In the genomic region with DNA sequence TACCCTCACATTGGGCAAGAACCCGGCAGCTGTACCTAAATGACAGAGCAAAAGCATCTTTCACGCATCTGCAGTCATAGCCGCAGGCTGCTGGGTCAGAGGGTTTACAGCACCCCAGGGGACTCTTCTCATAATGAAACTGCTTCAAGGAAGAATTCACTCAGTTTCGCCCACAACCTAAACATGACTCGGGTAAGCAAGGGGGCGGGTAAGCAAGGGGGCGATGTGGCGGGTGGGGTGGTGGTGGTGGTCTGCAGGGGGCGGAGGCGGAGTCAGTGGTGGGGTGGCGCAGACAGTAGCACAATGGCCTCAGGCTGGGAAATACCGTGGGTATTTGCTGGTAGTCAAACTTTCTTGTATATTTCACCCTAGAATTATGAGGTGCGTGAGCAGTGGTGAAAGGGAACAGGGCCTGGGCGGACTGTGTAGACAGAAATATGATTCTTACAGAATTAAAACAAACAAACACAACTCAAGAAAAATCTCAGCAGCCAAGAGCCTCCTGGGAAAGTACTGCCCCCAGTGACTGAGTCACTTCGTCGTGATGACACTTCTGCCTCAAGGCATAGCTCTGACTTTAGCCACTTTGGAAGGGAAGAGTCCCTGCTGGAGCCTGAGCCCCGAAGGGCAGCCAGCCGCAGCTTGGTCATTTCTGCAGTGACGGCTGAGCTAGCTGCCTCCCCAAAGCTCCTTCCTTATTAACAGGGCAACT, we compare ENCODE assay signal across 7 mouse cellular contexts. TPM values are rescaled to one million over a fixed set of nuclear protein-coding genes. Genes with fewer than 3 reads are reported as not detected.
DNase-seq lines count a peak whose midpoint lies in the region; ATAC-seq and TF ChIP-seq lines count a peak whose summit lies in the region.

No protein-coding gene starts in this region.

- no peak overlapping the region for H3K4me3 ChIP-seq in ES-Bruce4 (ENCODE audit: low read depth, low read length)
- peak overlapping the region; percentile 4; the same call in 1 of the 2 replicates for H3K4me3 ChIP-seq in hindbrain, embryonic 14.5 days (replicated peaks; ENCODE audit: low read length)
- peak overlapping the region; percentile 22 for H3K4me3 ChIP-seq in midbrain, embryonic 12.5 days

- peaks cover 22% of the 10 kb centered on the region for H3K4me1 ChIP-seq in ES-Bruce4 (ENCODE audit: control insufficient read depth, insufficient read depth, low read length)
- H3K4me1 ChIP-seq in hindbrain, embryonic 14.5 days (replicated peaks; ENCODE audit: control insufficient read depth, insufficient read depth, low read length), result peaks cover 16% of the 10 kb centered on the region
- peaks cover 9% of the 10 kb centered on the region for H3K4me1 ChIP-seq in midbrain, embryonic 12.5 days

- 0 out of 2 replicates have a peak, but pooled peaks have one; percentile 10 for TF ChIP-seq EP300 in ES-Bruce4 (IDR thresholded peaks at IDR 0.05; ENCODE audit: insufficient read depth, low read depth, low read length)

- peak; percentile 55; the same call in 1 of the 2 replicates for ATAC-seq in hindbrain, embryonic 14.5 days (ENCODE audit: low FRiP score)
- ATAC-seq in midbrain, embryonic 12.5 days (ENCODE audit: low FRiP score, low read depth), result peak; percentile 70

- H3K27me3 ChIP-seq in ES-Bruce4 (ENCODE audit: control insufficient read depth, insufficient read depth, low read length, poor library complexity, severe bottlenecking), result no peaks in the 10 kb centered on the region
- no peaks in the 10 kb centered on the region for H3K27me3 ChIP-seq in hindbrain, embryonic 14.5 days (ENCODE audit: control insufficient read depth, insufficient read depth, low read length)
- no peaks in the 10 kb centered on the region for H3K27me3 ChIP-seq in midbrain, embryonic 12.5 days

- H3K4me2 ChIP-seq in hindbrain, embryonic 14.5 days (replicated peaks), result peak overlapping the region; percentile 43
- peak overlapping the region; percentile 37 for H3K4me2 ChIP-seq in midbrain, embryonic 12.5 days (replicated peaks)

- DNase-seq in embryo, embryonic 11.5 days (ENCODE audit: low read depth, low spot score), result peak; percentile 17
- peak; percentile 51 for DNase-seq in hindbrain, embryonic 14.5 days (ENCODE audit: low spot score)
- DNase-seq in right cerebral cortex, postnatal 14 days, result no peak
- DNase-seq in thymus, postnatal 4 days, result no peak
- DNase-seq in thymus, postnatal 0 days (ENCODE audit: low spot score), result no peak

- no peaks in the 10 kb centered on the region for H3K9me3 ChIP-seq in ES-Bruce4 (replicated peaks; ENCODE audit: control insufficient read depth, insufficient read depth, low read length, poor library complexity, severe bottlenecking)
- H3K9me3 ChIP-seq in hindbrain, embryonic 14.5 days (ENCODE audit: control insufficient read depth, low read length), result no peaks in the 10 kb centered on the region
- H3K9me3 ChIP-seq in midbrain, embryonic 12.5 days, result no peaks in the 10 kb centered on the region

- no peaks in the 10 kb centered on the region for H3K36me3 ChIP-seq in ES-Bruce4 (ENCODE audit: control insufficient read depth, insufficient read depth, low read length, poor library complexity, severe bottlenecking)
- H3K36me3 ChIP-seq in hindbrain, embryonic 14.5 days (replicated peaks; ENCODE audit: control insufficient read depth, insufficient read depth), result no peaks in the 10 kb centered on the region
- H3K36me3 ChIP-seq in midbrain, embryonic 12.5 days, result no peaks in the 10 kb centered on the region

- no peak overlapping the region for H3K9ac ChIP-seq in ES-Bruce4 (ENCODE audit: low read depth, poor library complexity, severe bottlenecking)
- no peak overlapping the region for H3K9ac ChIP-seq in hindbrain, embryonic 14.5 days
- peak overlapping the region; percentile 2; the same call in 1 of the 2 replicates for H3K9ac ChIP-seq in midbrain, embryonic 12.5 days (replicated peaks)

- H3K27ac ChIP-seq in ES-Bruce4 (ENCODE audit: insufficient read depth, low read length), result no peak overlapping the region
- H3K27ac ChIP-seq in hindbrain, embryonic 14.5 days, result no peak overlapping the region; the same call in 1 of the 2 replicates
- H3K27ac ChIP-seq in midbrain, embryonic 12.5 days (replicated peaks), result no peak overlapping the region

- TF ChIP-seq CTCF in ES-Bruce4 (IDR thresholded peaks at IDR 0.05; ENCODE audit: low read depth, low read length), result no peak

- WGBS in hindbrain, embryonic 14.5 days, result 15% methylated on average over 19 of the region's 19 CpGs
- WGBS in midbrain, embryonic 12.5 days, result 16% methylated on average over 19 of the region's 19 CpGs

- no peak for TF ChIP-seq POLR2A in ES-Bruce4 (IDR thresholded peaks at IDR 0.05; ENCODE audit: insufficient read depth, low read length)

RNA-seq across cellular contexts. Expression of a gene that starts 55.8 kb away (rescaled TPM):
- polyA plus RNA-seq in ES-Bruce4 (2011; ENCODE audit: insufficient read depth, insufficient read length, low read depth, missing spikeins), result 8.4 and 10.5 TPM in 2 replicates
- polyA plus RNA-seq in hindbrain, embryonic 14.5 days (2014; fragmentation: Nextera tagmentation; extraction: Ambion mirVana), result 35.0 and 36.1 TPM in 2 replicates
- 43.3 and 47.2 TPM in 2 replicates for polyA plus RNA-seq in midbrain, embryonic 12.5 days (2016; fragmentation: Nextera tagmentation; extraction: Ambion mirVana)
- polyA plus RNA-seq in thymus, postnatal 0 days (2015; fragmentation: Nextera tagmentation; extraction: Ambion mirVana), result 9.5 and 10.1 TPM in 2 replicates

Comparison
In these comparisons a context has a peak if more than half of its experiments do, and no peak if none do; other contexts are left out.
1. DNase-seq: peak in embryo, embryonic 11.5 days (single experiment) and hindbrain, embryonic 14.5 days (single experiment); none in right cerebral cortex, postnatal 14 days (single experiment), thymus, postnatal 4 days (single experiment) and thymus, postnatal 0 days (single experiment).